Mouse (Mus musculus): ENCODE data around the gene Rapgef1. TPM values are rescaled to one million over a fixed set of nuclear protein-coding genes. Genes with fewer than 3 reads are reported as not detected.

Gene Rapgef1
- polyA plus RNA-seq (2012; rRNA removed) = 37.2 and 39.9 TPM in 2 replicates

DNA sequence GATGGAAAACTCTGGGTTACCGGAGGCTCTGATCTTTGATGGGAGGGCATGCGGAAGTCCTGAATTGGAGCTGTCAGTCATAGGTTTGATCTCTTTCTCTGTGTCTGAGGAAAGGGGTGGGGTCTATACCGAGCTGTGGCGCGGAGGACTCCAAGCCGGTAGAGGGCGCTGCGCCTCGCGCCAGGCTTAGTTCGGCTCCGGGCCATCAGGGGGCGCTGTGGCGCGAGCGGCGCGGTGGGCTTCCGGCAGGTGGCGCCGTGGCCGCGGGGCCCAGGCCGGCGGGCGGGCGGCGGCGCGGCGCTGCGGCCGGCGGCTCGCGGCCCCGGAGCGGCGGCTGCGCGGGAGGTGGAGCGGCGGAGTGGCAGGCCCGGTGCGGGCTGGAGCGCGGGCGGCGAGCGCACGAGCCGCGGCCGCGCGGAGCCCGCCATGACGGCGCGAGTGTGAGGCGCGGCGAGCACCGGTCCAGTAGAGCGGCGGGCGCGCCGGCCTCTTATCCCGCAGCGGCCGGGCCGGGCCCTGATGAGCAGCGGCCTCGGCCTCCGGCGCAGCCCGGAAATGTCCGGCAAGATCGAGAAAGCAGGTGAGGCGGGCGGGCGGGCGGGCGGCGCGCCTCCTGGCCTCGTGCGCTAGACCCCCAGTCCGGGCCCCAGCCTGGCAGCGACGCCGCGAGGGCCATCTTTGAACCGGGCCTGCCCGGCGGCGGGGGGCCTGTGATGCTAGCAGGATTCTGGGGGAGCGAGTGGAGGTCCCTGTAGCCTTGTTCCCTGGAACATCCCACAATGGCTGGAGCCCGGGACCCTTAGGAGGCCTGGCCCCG lies at the start of gene Rapgef1:
TSS of gene Rapgef1 (plus strand) at position 237 of the 817 bp plus-strand sequence.

DNA sequence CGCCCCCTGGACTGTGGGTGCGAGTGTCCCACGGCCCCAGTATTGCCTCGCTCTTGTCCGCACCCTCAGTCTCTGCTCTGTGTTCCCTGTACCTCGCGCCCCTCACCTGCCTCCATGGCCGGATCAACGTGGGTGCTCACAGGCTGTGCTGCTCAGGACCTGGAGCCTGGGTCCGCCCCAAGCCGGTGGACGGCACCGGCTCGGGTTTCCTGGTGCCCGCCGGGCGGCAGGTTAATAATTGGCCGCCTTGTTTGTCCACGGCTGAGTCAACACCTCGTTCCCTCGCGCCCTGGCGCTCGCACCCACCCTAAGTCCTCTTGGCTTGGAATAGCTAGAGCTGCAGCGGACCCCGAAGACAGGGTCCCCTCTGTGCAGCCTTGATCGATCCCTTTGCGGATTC lies 132.0 kb downstream of the Rapgef1 start, which contains the start of gene Gm13420:
TSS of gene Gm13420 (minus strand) at position 189 of the 400 bp plus-strand sequence.

DNA sequence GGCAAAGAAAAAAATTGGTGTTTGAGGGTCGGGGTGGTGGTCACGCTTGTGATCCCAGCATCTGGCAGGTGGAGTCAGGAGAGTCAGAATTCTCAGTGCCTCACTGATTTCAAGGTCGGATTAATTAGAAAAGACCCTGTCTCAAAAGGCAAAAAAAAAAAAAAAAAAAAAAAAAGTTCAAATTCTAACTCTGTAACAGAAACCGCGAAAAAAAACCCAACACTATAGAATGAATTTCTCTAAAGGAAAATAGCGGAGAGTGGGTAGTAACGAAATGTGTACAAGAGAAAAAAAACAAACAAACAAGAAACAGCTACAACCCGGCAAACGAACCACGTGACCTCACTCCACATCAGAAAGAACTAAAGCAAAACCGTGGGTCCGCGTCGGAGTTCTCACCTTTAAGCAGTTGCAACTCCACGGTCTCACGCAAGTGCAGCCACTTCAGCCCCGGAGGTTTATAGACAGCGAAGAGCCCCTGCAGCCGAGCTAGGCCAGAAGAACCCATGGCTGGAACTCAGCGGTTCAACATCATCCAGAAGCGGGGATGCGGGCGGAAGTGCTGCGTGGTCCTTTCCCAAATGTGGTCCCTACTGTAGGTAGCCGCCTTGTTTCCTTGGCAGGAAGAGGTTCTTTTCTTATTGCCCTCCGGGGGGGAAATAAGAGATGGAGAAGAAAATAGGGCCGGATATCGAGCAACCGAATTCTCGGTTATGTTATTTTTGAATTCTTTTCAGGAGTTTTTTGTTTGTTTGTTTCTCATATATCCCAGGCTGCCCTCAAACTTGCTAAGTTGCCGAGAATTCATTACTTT lies 167.8 kb downstream of the Rapgef1 start, which contains the start of gene Coq4:
TSS of gene Coq4 (plus strand) at position 390 of the 814 bp plus-strand sequence.

GRCm38 (mm10) chr2:29787937-29788681 lies 168.6 kb downstream of the Rapgef1 start, which contains the start of gene Trub2:
Gene Trub2, minus strand, starts transcription at chr2:29788502.

Other genes with a start within 250 kb of the Rapgef1 start
- 2.0 and 2.2 TPM in 2 replicates for gene Gm13420, start 132.0 kb downstream of the Rapgef1 start, polyA plus RNA-seq (2012; rRNA removed)
- gene Gm13547, start 139.6 kb downstream of the Rapgef1 start, polyA plus RNA-seq (2012; rRNA removed) = not detected in 2 replicates
- gene Coq4, start 167.8 kb downstream of the Rapgef1 start, polyA plus RNA-seq (2012; rRNA removed) = 76.0 and 104 TPM in 2 replicates
- gene Trub2, start 168.8 kb downstream of the Rapgef1 start, polyA plus RNA-seq (2012; rRNA removed) = 17.1 and 19.1 TPM in 2 replicates
- gene Slc27a4, start 182.9 kb downstream of the Rapgef1 start, polyA plus RNA-seq (2012; rRNA removed) = 70.7 and 72.0 TPM in 2 replicates
- gene Urm1, start 200.4 kb downstream of the Rapgef1 start, polyA plus RNA-seq (2012; rRNA removed) = 42.3 and 43.9 TPM in 2 replicates
- 14.2 and 20.2 TPM in 2 replicates for gene Cercam, start 249.4 kb downstream of the Rapgef1 start, polyA plus RNA-seq (2012; rRNA removed)

All from colon, adult 2 months (tissue).